Mouse (Mus musculus) cerebellum, postnatal 10 days (tissue): ENCODE data around the gene Iqsec1.
A peak's percentile ranks its signal among the peaks of the same experiment; 100 is the strongest.

Source experiments
- DNase-seq, 2 experiments: peaks; one replicate each; pipeline ENCODE4 v3.0.0; 2021; ENCODE audit warnings: mixed read lengths in 2 of 2

Gene Iqsec1

DNA sequence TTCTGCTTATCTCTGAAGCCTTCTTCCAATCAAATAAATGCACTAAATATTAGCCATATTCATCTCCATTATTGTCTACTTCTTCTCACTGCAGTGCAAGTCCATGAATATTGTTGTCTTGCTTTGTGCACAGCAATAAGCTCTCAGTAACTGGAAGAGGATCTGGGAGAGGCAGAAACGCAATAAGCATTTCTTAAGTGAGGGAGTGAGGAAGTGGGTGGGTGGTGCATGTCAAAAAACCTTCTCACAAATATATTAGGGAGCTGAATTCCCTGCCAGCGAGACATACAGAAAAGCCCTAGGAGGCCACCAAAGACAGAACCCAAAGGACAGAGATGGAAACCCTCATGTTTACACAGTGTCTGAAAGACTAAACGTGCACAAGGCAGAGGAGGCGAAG lies 35.1 kb downstream of the Iqsec1 start:
- no peak for DNase-seq

DNA sequence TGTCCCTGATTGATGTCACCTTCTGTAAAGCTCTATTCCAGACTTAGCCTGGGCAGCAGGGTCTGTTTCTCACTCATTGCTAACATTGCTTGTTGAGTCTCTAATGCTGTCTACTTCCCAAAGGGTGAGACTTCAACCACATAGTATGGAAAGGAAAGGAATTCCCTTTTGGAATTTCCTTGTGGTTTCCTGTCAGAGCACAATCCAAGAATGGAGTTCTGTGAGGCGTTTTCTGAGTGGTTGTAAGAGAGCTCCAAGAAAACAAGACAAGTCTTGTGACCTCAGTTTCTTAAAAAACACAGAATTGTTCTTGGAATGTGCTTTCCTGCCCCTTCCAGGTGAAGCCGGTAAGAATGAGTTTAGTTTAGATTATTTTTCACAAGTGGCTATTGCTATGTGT lies 37.5 kb downstream of the Iqsec1 start:
- DNase-seq, result no peak

DNA sequence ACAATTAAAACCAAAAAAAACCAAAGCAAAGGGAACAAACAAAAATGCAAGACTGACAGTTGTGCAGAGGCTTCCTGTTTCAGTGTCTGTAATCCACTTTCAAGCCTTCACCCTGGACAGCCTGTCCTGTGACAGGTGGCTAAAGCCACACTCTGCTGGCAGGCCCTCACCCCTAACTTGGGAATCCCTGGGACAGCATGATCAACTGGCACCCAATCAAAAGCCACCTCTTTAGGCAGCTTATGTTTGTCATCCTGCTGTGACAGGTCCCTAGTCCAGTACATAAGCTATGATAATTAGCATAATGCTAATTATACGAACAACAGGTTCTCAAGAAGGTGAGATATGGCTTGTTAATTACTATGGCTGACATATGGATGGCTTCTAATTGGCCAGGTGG lies 40.4 kb downstream of the Iqsec1 start:
- peak; percentile 57 to 67 for DNase-seq

DNA sequence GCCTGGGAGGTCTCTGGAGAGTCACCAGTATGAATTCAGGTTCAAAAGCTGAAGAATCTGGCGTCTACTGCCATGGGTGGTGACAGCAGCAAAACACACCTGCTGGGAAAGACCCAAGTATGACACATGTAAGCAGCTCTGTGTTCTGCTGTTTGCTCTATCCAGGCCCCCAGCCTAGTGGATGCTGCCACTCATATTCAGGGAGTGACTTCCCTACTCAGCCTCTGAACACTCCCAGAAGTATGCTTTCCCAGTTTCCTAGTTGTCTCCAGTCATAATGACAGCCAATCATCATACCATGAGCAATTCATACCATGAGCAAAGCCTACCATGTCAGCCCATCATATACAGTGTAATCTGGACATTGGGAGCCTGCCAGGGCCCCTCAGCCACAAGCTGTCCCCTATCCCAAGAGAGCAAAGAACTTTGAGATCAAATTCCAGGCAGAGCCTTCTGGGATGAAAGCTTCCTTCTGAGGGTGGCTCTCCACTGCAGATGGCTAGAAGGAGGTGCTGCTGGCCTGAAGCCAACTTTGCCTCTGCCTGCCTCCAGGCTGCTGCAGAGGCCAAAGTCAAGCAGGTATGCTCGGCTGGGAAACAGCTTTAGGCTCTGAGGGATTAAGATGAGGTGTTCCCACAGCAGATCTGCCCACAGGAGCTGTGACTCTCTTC lies 42.8 kb downstream of the Iqsec1 start:
- peak; percentile 61 to 63 for DNase-seq

DNA sequence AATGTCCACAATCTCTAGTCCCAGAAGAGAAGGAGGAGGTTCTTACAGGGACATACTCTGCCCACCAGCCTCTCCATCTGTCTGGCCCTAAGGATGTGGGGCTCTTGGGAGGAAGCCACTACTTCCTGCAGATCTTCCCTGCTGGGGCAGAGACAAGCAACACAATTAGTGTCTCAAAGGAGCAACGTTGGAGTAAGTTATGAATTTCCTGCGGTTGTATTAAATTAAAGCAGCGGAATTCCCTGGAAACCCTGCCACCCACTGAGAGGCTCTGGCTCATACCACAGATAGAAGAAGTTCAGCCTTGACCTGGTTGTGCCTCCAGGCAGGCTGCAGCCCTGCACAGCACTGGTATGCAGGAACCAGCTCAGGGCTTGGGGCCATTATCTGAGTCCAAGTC lies 47.2 kb downstream of the Iqsec1 start:
- peak in 1 of 2 experiments; percentile 17 for DNase-seq

DNA sequence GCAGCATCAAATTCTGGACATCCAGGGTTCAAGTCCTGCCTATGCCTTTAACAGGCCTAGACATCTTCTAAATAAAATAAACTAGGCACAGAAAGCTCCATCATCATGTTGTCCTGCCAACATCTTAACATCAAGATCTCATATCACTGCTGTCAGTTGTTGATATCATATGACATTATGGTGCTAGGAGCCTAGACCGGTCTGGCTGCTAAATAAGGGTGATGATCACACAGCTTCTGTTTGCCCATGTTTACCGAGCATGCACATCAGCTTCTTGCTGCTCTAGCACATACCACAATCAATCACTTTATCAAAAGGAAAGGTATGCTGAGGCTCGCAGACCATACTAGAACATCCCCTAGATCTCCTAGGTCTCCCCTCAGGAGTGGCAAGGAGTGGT lies 54.8 kb downstream of the Iqsec1 start:
- no peak for DNase-seq

DNA sequence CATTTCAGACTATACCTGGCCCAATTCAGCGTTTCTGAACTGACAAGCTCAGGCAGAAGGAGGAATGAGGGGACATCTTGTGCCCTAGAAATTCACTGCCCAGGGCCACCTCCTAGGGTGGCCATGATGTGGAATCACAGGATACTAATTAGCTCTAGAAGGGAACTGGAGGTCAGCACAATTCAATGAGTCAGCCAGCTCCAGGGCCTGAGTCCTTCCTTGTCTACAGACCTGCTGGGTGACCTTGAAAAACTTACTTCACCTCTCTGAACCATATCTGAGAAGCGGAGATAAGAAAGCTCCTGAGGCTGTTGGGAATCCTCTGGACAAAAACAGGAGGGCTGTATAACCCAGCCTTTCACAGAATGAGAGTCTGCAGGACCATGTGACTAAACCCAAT lies 59.7 kb downstream of the Iqsec1 start:
- no peak for DNase-seq

DNA sequence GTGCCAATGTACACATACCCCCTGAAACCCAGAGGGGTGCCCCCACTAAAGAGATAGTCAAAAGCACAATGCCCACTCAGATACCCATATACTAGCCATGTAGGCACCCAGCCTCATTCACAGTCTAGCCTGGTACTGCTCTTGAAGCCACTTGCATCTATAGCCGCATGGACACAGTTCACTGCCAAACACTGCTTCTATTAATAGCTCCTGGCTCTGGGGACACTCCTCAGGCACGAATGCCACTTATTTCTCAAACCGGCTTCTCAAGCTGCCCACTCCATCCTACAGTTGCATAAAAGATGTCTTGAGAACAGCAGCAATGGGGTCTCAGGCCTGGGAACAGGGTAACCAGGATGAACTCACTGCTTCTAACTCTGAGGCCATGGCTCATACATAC lies 63.0 kb downstream of the Iqsec1 start:
- DNase-seq, result peak; percentile 65 to 67

DNA sequence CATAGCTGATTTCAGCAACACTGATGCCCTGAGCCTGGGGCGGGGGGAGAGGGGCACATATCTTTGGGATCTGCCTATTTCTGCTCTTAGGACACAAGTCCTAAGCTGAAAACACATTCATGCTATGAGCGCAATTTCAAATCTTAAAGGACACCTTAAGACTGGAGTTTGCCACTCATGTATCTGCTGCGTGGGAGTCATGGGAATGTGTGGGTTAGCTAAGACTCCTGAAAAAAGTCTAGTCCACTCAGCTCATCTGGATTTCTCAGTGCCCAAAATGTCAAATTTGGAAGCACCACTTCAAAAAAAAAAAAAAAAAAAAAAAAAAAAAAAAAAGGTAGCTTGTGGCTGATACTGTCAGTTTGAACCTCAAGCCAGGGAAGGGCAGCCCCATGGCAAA lies 63.7 kb downstream of the Iqsec1 start:
- DNase-seq, result no peak

DNA sequence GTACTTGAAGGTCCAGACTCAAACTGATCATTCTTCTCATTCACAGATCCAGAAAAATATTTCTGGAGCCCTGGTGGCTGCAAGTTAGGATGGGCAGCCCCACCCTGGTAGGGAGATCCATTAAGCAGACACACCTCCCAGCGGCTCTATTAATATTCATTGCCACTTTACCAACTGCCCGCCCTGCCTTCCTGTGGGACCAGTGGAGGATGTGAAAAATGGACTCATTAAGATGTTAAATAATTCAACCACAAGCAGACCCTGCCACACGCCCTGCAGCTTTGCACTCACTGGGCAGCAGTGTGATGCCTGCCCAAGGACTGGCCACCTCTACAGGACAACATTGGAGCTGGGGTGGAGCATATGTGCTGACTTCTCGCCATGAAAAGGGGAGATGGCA lies 64.1 kb downstream of the Iqsec1 start:
- peak in 1 of 2 experiments; percentile 43 for DNase-seq

DNA sequence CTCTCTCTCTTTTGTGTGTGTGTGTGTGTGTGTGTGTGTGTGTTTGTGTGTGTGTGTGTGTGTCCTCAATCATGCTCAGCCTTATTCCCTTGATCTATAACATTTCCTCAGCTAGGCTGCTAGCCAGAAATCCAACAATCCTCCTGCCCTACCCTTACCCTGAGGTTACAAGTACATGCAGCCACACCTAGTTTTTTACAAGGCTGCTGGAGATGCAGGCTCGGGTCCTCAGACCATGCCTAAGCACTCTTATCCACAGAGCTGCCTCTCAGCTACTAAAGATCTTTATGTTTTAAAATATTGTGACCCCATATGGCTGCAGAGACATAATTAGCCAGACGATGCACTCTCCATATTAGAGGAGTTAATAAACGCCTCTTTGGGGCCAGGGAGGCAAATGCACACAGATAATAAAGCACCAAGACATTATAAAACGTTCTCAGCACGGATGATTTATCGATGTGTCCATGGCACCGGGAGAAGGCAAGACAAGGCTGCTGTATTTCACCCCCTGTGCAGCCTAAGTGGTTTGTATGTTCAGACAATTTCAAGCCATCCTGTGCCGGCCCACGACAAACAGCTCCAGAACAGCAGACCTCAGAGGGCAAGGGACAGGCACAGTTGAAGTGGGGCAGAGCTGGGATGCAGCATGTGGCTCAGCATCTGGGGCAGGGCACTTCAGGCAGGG lies 67.1 kb downstream of the Iqsec1 start:
- no peak for DNase-seq

DNA sequence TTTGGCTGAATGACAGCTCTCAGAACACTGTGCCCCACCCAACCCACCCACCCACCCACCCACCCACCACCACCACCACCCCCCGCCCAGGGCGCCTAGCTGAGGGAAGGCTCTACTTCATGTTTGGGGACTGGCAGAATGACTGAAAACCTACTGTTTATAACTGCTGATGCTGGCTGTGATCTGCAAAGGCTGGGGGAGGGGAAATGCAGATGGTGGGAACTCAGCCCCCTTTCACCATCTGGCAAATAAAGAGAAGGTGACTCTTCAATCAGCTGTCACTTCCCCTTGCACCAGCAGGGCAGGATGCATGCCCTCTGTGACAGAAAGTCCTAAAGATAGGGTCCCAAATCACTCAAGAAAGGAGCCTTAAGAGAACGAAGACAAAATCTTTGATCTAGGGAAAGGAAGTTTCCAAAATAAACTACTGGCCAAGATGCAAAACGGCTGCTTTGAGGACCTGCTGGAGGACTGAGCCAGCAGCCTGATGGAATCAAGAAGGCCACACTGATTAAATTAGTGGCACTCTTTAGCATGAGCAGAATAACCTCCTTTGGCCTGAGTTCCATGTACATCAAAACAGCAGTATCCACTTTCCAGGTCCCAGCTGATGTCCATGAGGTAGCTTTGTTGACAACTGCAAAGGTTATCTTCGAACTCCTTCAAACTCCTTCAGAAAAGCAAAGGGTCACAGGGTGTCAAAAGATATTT lies 67.8 kb downstream of the Iqsec1 start:
- peak; percentile 62 to 71 for DNase-seq

DNA sequence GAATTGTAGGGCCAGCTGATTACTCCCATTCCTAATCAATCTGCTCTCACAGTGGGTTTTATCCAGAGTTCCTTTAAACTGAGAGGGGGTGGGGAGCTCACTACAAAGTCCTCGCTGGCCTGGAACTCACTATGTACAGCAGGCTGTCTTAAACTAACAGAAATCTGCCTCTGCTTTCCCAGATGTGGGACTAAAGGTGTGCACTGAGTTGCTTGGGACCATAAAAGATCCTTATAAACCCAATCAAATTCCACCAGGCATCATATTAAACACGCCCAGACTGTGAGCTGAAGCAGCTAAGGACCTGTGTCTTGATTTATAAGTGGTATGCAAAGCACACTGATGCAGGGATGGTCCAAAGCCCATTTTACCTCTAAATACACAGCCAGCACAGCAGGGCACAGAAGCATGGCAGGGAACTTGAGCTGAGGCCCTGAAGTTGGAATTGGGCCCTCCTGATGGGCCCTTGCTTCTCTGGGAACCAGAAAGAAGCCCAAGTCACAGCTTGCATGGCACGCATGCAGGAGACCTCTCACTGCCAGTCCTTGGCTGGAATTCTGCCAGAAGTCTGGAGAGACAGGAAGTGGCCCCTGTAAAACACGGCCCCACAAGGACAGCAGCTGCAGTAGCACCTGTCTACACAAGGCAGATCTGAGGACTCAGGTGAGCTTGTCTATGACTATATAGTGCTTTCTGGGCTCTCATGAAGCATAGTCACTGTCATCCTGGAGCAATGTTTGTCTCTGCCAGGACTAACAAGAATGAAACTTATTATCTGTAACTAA lies 68.7 kb downstream of the Iqsec1 start:
- peak; percentile 67 to 73 for DNase-seq

DNA sequence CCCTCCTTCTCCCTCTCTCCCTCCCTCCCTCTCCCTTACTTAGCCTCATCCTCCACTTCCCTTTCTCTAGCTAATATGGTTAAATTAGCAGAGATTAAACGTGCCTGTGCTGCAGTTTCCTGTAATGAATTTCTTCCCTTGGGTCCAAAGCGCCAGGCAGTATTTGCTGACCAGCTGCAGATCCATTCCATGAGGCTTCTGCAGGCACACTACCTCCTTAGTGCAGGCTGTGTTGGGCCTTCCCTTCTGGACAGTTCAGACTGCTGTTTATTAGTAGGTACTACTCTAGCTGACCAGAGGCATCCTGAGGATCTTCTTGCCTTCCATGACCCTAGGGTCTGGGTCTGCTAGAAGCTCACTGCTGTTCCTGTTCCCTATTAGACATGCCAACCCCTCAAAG lies 72.9 kb downstream of the Iqsec1 start:
- no peak for DNase-seq

DNA sequence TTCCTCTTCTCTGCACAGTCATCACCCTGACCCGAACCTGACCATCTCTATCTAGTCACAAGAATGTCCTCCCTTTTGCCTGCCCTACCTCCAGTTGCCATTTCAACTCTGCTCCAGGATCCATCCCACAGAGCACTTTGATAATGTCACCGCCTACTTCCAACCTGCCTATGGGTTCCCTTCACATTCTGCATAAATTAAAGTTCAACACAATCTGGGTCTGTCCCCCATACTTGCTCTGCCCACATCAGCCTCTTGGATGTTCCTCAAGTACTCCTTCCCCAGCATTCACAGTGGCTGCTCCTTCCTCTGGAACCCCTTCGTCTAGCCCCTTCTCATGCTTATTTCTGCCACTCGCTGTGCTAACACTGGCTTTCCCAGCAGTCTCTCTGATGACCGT lies 74.7 kb downstream of the Iqsec1 start:
- no peak for DNase-seq

DNA sequence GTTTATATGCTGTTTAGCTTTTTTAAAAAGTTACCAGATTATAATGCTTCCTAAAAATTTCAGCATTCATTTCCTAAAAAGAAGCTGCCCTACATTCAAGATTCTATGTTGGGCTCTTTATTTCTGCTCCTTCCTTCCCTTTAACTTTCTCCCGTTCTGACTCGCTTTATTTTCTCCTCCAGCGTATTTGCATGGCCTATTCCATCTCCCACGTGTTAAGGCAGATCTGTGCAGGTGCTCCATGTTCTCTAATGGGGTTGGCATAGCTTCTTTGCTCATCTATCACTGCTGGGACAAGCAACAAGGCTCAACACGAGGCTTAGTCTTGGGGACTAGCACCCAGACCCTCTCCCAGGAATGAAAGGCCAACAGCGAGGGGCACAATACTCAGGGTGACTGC lies 75.7 kb downstream of the Iqsec1 start:
- no peak for DNase-seq

DNA sequence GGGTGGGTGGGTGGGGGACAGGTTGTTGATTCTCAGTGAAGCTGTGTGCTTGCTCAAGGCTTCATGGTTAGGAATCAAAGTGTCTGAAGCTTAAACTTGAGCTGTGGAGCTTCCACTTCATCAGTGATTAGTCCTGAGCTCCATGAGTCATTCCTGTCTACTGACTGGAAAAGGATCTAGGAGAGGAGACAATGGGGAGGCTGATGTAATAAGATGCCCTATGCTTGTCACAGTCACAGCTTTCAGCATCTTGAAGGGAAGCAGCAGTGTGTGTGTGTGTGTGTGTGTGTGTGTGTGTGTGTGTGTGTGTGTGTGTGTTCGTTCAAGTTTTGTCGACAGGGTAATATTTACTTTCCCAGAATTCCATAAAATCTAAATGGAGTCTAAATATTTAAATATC lies 84.3 kb downstream of the Iqsec1 start:
- DNase-seq, result no peak

DNA sequence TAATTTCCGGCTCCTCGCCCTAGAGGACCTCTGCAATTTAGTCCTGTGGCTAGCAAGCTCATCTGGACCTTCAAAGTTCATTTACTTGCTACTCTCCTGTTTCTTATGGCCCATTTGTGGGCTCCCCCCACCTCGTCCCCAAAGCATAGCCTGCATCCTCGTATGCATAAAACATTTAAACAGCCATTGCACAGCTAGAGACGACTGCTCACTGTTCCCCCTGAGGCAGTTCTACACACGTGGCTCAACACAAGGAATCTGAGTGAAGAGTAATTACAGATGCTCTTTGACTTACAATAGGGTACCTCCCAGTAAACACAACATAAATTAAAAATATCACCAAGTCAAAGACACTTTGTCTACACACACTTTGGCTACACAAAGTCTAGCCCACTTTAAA lies 88.2 kb downstream of the Iqsec1 start:
- DNase-seq, result no peak

DNA sequence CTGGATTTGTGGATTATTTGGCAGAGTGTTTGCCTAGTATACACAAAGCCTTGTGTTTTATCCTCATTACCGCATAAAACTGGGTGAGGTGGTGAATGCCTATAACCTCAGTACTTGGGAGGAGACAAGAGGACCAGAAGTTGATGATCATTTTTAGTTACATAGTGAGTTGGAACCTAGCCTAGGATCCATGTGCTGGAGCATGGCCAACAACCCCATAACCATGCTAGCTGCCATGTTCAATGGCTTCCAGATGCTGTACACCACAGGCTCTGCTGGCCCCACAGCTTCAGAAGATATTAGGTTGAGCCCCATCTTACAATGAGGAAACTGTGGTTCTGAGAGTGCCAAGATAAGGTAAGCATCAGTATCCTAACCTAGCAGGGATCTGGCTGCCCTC lies 89.2 kb downstream of the Iqsec1 start:
- no peak for DNase-seq

DNA sequence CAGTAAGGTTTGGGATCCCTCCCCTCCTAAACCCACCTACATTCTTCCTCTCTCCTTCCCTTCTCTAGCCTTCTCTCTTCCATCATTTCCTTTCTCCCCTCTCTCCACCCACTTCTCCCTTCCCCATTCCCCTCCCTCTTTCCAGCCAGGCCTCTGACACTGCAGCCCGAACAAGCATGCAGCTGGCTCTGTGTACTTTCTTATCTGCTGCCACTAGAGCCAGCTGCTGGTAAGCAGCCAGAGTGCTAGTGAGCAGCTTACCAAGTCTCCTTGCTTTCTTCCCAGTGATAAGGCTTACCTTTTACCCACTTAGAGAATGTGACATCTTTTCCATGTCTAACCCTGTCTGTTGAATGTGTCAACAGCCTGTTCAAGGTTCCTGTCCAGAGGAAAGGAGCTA lies 90.4 kb downstream of the Iqsec1 start:
- no peak for DNase-seq

DNA sequence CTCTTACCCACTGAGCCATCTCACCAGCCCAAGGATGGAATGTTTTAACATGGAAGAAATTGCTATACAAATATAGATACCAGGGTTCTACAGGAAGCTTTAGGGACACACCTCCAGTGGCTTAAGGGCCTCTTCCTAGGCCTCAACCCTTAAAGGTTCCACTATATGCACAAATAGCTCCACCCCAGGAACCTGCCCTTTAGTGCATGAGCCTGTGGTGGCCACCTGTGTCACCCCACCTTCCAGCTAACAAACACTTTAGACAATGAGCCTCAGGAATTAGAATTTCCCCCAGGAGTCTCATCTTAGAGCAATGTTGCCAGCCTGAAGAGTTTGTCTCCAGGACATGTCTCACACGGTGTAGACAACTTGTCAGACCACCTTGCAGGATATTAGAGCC lies 96.1 kb downstream of the Iqsec1 start:
- no peak for DNase-seq

DNA sequence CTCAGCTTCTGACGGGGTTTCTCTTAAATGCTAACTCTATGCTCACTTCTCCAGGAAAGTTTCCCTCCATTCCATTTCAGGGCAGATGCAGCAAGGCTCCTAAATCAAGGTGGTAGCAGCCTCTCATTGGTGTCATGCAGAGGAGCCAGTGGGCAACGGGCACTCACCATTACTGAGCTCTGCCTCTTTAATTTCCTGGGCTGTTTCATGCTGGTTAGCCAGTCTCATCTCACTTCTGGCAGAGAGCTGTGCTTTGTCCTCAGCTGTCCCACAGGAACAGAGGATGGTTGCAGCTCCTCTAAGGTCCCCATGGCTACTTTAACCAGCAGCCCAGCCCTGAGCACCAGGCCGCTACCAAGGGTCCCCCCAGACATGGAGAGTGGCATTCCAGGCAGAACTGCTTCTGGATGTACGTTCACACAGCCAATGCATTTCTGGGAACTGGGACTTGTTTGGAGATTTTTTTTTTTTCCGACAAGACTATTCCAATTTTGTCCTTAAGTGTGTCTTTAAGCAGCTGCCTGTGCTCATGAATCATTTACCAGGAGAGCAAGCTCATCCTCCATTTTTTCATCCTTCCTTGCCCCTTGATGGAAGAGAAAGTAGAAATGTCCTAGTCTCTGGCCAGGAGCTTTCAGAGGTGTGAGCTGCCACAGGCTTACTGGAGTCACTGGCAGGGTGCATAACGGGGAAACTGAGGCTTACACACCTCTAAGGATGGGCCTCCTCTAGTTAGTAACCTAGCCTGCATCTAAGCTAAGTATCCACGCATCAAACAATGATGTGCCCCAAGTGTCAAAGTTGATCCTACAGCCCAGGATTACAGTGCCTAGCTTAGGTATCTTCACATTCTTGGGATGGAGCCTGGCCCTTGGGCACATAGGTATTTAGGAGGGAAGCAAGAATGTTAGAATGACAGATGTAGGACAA lies 98.9 kb downstream of the Iqsec1 start:
- DNase-seq, result peak in 1 of 2 experiments; percentile 8
